In the genomic region with DNA sequence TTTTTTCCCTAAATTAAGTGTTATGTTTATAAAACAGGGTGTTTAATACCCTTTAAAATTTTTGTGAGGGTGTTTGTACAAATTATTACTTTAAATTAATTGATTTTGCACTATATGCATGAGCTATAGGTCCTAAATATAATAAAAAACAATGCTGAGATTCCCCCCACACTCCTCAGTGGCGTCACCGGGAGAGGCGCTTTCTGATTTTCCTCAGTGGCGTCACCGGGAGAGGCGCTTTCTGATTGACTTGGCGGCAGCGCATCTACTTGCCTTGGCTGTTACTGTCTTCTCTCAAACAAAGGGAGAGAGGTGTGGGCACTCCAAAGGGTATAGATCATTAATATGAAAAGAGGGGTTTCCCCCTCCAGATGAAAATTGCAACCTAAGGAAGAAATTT, we compare ENCODE assay signal across 15 mouse cellular contexts.
"Had no signal": no experiment of that assay in that cellular context is flagged by ENCODE, and none has a peak within 500 bp of the region (broad histone marks: within the 10 kb centered on the region; RNA-seq: fewer than 3 reads in every experiment).

No protein-coding gene starts in this region.

- DNase-seq: kidney, adult 2 months; kidney, postnatal 14 days; left cerebral cortex, postnatal 4 days; liver, embryonic 13.5 days; liver, postnatal 0 days; lung, postnatal 14 days; right cerebral cortex, adult 18-20 months; thymus, postnatal 14 days had no signal

- H3K27me3 ChIP-seq: kidney, embryonic 15.5 days; liver, embryonic 13.5 days; lung, embryonic 15.5 days; megakaryocyte, embryonic 14.5 days had no signal

- H3K4me3 ChIP-seq: kidney, embryonic 15.5 days; limb, embryonic 15.5 days; liver, embryonic 13.5 days; lung, embryonic 15.5 days; megakaryocyte, embryonic 14.5 days had no signal

- H3K9me3 ChIP-seq: kidney, embryonic 15.5 days; limb, embryonic 15.5 days; liver, embryonic 13.5 days; lung, embryonic 15.5 days had no signal

- ATAC-seq: liver, postnatal 0 days had no signal

- H3K4me2 ChIP-seq: kidney, embryonic 15.5 days; liver, embryonic 13.5 days; lung, embryonic 15.5 days; midbrain, embryonic 11.5 days had no signal

- H3K4me1 ChIP-seq: liver, embryonic 13.5 days; megakaryocyte, embryonic 14.5 days had no signal

- H3K27ac ChIP-seq: kidney, embryonic 15.5 days; limb, embryonic 15.5 days; liver, embryonic 13.5 days; lung, embryonic 15.5 days; macrophage; stomach, postnatal 0 days had no signal

- H3K36me3 ChIP-seq: kidney, embryonic 15.5 days; limb, embryonic 15.5 days; liver, embryonic 13.5 days; lung, embryonic 15.5 days had no signal

- H3K9ac ChIP-seq: kidney, embryonic 15.5 days; limb, embryonic 15.5 days; liver, embryonic 13.5 days; liver, postnatal 0 days; lung, embryonic 15.5 days had no signal
